Mouse (Mus musculus) ovary, adult 18-20 months (tissue): ENCODE results near the gene Cltb.
A peak's percentile ranks its signal among the peaks of the same experiment; 100 is the strongest.
"Not testable (repeated sequence)": the region's sequence is repeated elsewhere in the genome, so short reads cannot be mapped to it uniquely, and the experiment has no call there.

ENCODE experiments used
- DNase-seq: peaks from one replicate; pipeline ENCODE4 v3.0.0; 2022; ENCODE audit warnings: low spot score, mixed read lengths

The Cltb gene

DNA sequence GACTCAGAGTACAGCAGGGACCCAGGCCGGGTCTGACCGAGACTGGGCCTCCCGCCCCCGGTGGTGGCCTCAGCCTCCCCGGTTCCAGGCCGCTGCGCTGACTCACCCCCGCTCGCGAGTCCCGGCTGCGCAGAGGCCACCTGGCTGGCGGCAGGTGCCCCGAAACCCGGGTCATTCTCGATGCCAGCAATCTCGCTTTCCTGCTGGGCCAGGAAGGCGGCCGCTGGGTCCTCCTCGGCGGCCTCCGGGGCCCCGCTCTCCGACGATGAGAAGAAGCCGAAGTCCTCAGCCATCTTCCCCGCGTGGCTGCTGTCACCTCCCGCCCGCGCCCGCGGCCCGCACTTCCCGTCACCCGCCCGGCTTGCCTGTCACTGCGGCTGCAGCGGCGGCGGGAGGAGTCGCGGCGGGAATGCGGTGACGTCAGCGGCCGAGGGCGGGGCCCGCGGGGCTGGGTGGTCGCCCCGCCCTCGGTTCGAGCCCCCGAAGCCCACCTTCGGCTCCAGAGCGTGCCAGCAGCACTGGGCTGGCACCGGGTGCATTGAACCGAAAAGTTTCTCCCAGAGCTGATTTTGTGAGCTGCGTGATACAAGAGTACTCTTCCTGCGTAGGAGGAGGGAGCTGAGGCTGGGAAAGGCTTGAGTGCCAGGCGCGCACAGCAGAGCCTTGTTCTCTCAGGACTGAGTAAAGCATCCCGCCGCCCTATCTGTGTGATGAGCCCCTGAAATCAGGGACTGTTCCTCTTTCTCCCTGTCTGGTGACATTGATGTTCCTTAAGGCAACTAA lies at the start of gene Cltb:
Gene Cltb, minus strand, starts transcription at position 373 of the 783 bp plus-strand sequence.
- DNase-seq, result peak; percentile 55

DNA sequence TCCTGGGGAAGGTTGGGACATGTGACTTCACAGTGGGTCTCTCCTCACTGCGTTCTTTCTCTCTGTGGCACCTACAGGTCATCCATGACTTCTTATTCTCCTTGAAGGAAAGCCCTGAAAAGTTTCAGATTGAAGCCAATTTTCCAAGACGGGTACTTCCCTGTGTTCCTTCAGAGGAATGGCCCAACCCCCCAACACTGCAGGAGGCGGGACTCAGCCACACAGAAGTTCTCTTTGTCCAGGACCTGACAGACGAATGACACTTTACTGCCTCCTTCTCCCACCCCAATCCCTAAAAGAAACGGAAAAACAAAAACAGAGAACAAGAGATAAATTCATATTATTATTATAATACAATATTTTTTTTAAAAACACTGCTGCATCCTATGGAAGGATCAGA lies 49.7 kb upstream of the Cltb start:
- DNase-seq, result no peak

DNA sequence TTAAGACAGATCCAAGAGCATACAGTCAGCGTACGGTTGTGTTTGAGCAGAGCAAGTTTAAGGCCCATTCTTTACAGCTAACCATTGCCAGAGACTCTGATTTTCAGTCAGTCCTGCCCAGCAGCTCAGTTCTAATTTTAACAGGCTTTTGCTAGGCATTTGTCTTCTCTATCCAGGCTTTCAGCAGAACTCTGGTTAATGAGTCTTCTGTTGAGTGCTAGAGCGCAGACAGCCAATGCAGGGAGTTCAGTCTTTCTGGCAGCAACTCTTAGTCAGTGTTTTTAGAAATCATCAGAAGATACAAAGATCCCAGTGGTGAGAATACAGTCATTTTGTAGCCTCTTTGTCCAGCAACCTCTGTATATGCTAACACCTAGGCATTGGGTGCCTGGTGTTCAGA lies 39.3 kb upstream of the Cltb start:
- DNase-seq, result no peak

DNA sequence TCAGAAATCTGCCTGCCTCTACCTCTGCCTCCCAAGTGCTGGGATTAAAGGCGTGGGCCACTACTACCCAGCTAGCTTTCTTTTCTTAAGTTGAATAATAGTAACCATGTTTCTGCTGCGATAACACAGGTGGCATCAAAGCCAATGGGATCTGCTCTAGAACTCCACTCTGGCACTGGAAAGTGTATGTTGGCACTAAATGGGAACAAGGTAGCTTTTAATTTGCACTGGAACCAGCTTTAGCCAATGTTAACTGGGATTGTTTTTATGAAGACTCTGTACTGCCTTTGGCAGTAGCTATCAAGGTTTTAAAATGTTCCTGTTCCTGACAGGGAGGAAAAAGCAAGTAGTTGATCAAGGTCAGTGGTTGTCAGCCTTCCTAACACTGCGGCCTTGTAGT lies 23.9 kb upstream of the Cltb start:
- DNase-seq, result no peak

DNA sequence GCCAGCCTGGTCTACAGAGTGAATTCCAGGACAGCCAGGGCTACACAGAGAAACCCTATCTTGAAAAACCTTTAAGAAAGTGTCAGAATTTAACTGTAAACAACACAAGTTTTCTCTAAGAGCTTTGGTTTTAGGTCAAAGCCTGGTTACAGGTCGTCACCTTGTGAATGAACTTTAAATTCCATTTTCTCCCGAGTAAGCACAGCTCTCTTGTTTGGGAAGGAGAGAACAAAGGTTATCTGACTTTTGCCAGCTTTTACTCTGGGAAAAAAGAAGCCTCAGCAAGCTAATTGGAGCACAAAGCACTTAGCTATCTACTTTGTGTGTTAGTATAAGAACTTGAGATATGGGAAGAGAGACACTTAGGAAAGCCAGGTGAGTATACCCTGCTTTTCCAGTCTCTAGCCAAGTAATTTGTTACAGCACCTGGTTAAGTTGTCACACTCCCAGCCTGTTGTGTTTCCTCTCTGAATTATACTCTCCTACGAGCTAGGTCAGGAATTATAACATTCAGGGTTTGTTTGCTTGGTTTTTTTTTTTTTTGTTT lies 21.7 kb upstream of the Cltb start:
- no peak for DNase-seq

DNA sequence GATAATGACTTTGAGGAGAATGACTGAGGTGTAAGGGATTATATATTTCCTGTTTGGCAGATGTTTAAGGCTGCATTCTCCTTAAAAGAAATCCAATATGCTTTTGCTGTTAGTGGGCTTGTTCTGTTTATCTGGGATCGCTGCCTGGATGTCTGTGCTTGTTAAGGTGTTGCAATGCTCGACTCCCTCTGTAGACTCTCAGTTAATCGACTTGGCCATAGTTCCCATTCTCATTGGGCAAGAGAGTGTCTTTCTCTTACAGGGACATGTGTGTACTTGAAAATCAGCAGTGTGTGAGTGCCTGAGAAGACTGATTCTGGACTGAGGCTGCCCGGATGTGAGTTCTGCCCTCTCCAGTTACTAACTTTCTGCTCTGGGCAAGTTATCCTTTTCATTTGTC lies 18.0 kb upstream of the Cltb start:
- DNase-seq, result no peak

DNA sequence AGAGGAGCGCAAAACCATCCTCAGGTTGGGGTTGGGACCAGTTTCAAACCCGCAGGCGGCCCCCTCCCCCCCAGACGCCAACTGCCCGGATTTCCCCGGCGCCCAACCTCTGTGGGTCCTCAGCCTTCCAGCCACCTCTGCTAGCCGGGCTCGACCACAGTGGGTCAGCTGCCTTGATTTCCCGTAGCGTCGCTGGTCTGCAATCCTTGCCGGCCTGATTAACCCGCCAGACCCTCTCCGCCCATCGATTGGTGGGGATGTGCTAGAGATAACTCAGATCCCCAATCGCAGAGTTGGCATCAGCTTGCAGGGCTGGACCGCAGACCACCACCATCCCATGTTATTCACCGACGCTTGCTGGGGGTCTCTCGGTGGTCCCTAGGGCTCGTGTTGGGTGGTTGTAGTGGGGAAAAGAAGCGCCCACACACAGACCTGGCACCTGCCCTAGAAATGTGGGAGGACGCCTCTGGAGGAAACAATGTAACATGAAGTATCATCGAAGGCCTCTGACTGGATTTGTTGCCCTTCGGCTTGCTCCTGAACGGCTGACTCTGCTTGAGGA lies 10.9 kb upstream of the Cltb start:
- DNase-seq, result no peak

DNA sequence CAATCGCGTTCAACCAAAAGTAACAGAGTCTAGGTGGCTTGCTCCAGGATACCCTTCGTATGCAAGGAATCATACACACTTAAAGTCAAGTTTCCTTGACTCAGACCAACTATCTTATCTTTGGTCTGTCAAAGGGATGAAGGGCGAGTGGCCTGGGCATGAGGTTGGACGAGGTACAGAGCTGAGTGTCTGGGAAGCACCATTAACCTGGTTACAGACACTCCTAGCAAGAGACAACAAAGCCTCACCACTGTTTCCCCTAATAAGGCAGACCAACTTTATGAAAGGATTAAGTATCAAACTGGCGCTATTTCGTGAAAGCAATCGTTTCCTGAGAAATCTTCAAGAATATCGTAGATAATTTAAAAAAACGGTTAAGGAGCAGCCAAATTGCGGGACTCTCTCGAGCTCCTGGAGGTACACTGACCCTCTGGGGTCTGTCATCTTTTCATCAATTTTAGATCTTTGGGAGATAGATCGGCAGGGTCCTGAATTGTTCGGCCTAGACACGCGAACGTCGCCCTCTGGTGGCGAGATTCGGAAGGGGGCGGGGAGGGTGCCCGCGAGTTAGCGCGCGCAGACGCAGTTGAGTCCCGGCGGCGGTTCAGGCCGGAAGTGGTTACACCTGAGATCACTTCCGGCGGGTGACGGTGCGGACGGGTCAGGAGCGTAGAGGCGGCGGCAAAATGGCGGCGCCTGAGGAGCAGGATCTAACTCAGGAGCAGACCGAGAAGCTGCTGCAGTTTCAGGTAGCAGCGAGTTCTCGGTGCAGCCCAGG lies 10.2 kb upstream of the Cltb start, which contains the start of gene Faf2:
Gene Faf2, plus strand, starts transcription at position 630 of the 778 bp plus-strand sequence.
- DNase-seq, result peak; percentile 91

DNA sequence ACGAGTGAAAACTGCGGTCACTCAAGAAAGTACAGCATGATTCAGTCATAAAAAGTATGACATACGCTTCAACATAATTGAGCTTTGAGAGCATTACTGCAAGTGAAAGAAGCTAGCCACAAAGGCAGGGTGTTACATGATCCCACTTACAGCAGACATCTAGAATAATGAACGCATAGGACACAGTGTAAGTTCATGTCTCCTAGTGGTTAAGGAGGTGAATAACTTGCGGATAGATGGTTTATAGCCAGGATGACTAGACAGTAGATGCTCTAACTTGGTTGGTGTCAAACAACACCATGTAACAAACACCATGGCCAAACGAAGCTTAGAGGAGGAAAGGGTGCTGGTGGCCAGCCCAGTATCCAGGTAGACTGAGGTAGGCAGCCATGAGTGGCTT lies 5.9 kb upstream of the Cltb start:
- DNase-seq, result no peak

DNA sequence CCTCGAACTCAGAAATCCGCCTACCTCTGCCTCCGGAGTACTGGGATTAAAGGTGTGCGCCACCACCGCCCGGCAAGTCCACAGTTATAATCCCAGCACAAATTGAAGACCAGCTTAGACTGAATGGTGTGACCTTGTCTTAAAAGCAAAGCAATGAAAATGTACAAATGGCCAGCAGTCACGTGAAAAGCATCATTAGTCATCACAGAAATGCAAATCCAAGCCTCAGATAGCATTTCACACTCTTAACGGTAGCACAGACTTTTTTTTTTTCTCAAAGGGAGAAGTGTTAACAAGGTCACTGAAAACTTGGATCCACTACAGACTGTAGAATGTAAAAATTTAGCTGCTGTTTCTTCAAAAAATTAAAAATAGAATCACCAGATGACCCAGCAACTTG lies 5.2 kb upstream of the Cltb start:
- no peak for DNase-seq

DNA sequence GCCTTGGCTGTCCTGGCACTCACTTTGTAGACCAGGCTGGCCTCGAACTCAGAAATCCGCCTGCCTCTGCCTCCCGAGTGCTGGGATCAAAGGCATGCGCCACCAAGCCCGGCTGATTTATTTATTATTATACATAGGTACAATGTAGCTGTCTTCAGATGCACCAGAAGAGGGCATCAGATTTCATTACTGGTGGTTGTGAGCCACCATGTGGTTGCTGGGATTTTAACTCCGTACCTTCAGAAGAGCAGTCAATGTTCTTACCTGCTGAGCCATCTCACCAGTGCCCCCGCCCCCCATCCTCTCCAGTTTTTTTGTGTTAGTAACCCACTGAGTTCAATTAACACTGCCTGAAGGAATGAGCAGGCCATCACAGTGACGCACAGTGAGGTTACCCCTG lies 2.0 kb upstream of the Cltb start:
- DNase-seq, result not testable (repeated sequence)

DNA sequence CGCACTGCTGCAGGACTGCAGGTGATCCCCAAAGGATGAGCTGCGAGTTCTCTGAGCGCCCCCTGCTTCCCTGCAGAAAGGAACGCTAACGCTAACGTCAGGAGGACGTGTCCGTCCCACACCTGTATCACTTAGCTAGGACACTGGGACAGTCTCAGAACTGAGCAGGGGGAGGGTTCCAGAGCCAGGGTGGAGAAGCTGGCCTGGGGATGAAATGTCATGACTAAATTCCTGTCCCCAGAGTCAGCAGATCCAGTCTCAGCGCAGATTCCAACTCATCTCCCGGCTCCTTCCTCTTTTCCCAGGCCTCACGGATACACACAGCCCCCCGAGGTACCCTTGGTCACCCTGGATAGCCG lies 552 bp downstream of the Cltb start:
- no peak for DNase-seq

DNA sequence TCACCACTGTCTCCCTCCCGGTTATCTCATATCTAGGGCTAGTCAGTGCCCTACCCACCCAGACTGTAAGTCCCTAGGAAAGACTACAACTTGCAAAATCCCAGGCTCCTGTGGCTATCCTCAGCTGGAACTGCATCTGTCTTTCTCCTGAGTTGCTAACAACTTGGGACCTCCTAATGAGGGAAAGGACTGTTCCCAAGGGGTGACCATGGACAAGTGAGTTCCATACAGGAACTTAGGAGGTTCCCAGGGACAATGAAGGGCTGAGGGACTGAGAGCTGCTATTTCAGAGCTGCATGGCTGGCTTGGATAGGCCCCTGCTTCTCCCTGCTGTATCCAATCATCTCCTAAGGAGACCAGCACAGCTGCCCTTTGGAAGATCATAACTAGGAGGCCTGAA lies 1.8 kb downstream of the Cltb start:
- no peak for DNase-seq

DNA sequence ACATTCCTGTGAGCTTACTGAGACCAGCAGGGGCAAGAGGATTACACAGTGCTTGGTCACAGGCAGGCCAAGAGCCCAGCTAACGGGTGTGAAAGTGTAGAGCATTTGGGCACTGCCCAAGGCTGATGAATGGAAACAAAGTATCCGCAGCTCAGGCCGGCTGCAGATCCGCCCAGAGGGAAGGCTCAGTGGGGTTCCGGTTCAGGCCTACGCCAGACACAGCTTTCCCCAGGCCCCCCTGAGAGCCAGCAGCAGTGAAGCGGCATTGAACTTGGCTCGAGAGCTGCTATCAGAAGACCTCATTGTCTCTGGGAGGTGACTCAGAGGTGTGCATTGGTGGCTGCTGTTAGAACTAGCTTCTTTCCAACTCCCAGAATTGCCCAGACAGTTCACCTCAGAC lies 2.5 kb downstream of the Cltb start:
- DNase-seq, result no peak

DNA sequence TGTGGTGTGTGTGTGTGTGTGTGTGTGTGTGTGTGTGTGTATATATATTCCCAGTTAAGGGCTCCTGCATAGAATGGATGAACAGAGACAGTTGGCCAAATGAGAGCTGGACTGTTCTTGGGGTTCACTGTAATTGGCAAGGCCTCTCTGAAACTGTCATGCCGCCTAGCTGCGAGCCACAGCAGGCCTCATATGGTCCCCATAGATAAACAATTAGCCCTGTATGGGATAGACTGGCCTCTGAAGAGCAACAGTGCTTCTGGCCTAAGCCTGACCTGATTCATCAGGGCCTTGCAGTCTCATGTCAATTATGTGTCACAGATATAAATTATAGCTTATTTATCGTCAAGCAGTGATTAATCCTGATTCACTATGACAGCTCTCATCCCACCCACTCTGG lies 3.1 kb downstream of the Cltb start:
- no peak for DNase-seq

DNA sequence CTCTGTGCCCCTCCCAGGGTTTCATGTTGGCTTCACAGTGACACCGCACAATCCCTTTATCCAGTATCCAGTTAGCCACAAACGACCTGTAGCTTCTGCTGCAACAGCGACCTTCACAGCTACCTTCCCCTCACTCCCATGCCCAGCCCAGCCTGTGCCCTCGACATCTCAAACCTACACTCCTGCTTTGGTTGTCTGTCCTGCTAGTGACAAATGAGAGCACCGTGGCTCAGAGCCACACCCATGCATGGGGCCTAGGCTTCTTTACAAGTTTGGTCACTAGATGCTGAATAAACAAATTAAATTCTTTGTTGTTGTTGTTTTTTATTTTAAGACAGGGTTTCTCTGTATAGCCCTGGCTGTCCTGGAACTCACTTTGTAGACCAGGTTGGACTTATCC lies 3.9 kb downstream of the Cltb start:
- DNase-seq, result no peak

DNA sequence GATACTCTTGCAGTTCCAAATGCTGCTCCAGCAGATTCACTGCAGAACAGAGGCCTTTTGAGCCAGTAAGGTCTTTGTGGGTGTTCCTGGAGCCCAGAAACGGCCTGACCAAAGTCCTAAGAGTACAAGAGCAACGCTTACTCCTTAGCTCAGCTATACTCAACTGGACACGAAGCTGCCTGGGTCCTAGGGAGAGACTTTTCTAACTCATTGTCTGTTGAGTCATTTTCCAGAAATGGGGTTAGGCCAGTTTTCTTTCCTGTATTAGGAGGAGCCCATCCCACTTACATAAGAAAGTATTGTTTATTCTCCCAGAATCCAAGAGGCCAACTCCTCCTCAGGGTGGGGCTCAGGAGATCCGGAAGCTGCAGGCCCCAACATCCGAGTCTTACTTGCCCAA lies 5.7 kb downstream of the Cltb start:
- no peak for DNase-seq

DNA sequence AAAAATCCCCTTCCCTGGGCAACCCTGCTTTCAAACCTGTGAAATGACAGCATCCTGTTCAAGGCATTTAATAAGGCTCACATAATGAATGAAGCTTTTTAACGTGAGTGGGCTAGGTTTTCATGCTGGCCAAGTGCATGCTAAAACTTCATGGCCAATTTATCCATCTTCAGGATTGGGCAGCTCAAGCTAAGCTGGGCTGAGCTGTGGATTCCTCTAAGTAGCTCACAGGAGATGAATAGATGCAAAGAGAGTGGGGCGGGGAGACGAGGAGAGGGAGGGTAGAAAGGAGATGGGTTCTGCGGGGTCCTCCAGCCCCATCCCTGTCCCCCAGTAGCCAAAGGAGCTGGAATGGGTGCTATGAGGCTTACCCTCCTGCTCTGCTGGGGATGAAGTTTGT lies 6.9 kb downstream of the Cltb start:
- DNase-seq, result no peak

DNA sequence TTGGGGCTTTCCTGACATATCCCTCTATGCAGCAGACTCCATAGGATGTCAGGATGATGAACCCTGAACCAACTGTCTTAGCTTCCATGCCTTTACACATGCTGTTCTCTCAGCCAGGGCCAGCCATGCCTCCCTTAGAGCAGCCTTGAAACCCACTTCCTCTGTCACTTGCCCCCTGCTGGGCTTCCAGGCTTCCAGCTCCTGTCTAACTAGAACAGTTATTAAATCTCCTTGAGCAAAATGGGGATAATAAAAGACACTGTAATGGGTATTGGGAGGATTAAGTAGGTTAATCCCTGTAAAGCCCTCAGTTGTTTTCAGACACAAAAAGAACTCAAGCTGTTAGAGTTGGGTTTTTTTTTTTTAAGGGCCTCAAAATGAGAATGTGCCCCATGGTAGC lies 7.6 kb downstream of the Cltb start:
- no peak for DNase-seq

DNA sequence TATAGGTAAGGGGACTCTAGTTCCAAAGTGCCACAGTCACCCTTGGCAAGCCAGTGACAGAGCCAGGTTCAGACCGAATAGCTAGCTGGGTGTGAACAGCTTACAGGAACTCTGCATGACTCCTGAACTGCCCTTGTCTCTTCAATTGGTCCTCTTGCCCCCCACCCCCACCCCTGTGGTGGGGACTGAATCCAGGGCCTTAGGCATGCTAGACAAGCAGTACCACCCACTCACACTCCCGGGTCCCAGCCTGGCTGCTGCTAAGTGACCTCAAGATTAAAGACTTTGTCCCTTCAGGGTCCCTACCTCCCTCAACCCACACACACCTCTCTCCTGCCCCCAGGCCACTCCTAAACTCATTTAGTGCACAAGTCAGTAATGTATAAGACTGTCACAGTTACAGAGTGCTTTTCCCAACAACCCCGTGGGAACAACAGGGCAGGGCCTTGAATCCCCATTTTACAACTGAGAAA lies 8.5 kb downstream of the Cltb start:
- no peak for DNase-seq

DNA sequence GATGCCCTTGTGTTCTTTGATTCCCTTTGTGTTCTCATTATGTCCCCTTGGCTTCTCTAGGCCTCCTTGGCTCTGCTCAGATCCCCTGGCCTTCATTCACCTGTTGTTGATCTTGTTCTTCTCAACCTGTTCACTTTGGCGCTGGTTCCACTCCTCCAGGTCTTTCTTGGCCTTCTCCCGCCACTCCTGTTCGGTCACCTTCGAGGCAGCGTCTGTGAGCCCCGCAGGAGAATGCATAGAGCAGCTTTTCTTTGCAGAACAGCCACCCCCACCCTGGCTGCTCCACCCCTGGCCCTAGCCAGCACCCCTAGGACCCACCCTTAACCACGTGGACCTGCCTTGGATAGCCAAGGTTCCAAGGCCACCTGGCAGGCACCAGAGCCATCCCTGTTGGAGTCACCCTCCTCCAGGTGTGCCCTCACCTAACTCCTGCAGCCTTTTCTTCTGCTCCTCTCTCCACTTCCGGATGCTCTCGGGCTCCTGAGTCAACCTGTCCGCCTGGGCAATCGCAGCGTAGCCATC lies 12.5 kb downstream of the Cltb start:
- DNase-seq, result no peak

DNA sequence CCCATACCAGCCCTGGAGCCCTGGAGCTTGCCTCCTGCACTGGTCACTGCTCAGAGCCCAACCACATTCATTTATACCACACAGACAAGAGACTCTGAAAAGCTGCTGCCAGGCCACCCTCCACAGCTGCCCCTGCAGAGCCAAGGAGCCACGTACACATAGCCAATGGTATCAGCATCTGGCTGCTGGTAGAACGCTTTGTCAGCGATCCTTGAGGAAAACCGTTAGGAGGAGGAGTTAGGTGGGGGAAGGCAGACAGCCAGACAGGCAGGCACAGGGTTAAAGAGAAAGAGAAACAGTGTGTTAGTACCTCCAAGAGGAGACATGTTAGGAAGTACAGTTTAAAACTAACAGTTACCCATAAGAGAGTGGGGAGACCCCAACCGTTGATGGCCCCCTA lies 14.3 kb downstream of the Cltb start:
- no peak for DNase-seq
